Mouse (Mus musculus) kidney, postnatal 14 days (tissue): Measurements from ENCODE around the gene Ift172.

ENCODE experiments used
- DNase-seq: peaks from one replicate; pipeline ENCODE4 v3.0.0; 2022; ENCODE audit warnings: mixed read lengths

Ift172 gene

GRCm38 (mm10) chr5:31290521-31291360 lies at the start of gene Ift172:
Ift172 (minus strand) TSS chr5:31291116.
- peak; percentile 98 for DNase-seq

- peak; percentile 79 for DNase-seq
Measured at GRCm38 (mm10) chr5:31328255-31328654, 37.3 kb upstream of the Ift172 start.

- DNase-seq = peak; percentile 12
Measured at GRCm38 (mm10) chr5:31326850-31327249, 35.9 kb upstream of the Ift172 start.

DNA sequence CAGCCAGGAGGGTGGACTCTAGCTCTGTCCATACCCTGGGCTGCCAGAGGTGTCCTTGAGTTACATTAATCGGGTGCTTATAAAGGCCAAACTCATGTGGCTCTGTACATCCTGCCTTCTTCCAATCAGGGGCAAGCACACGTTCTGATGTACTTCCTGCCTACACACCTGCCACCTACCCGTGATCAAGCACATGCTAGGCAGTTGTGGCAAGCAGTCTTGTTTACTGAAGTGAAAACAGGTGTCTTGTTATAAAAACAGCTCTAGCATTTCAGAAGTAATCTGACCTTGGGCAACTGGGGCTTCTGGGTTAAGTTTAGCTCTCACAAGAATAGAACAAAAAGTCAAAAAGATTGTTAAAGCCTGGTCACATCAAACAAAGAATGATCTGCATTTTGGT lies 33.2 kb upstream of the Ift172 start:
- no peak for DNase-seq

- peak; percentile 7 for DNase-seq
Measured at GRCm38 (mm10) chr5:31322776-31323175, 31.9 kb upstream of the Ift172 start.

- no peak for DNase-seq
Measured at GRCm38 (mm10) chr5:31312806-31313205, 21.9 kb upstream of the Ift172 start.

DNA sequence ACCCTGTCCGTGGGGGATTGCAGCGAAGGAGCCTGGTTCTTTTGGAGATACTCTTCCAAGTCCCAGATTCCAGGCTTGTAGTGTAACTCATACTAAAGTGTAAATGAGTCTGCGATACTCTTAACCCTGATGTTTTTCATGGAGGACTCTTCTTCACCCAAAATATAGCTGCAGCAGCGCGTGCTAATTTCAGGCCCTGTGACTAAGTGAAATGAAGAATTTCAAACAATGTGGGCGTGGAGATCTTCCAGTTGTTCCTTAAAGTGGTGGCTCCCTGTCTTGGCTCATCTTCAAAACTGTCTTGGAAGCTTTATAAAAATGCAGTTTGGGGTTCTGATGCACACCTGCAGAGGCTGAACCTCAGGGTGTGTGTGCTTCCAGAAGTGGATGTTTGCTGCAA lies 12.2 kb upstream of the Ift172 start:
- DNase-seq = no peak

DNA sequence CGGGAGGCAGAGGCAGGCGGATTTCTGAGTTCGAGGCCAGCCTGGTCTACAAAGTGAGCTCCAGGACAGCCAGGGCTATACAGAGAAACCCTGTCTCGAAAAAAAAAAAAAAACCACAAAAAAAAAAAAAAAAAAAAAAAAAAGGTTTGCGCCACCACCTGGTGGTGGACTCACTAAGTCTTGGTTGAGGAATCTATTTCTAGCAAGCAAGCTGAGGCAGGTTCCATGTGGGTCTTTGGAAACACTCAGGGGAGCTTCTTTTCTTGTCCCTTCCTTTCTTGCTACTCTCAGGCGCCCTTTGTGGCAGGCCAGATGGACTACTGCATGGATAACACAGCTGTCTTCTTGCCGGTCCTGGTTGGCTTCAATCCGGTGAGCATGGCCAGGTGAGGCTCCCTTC lies 10.9 kb upstream of the Ift172 start:
- no peak for DNase-seq

GRCm38 (mm10) chr5:31298486-31298885 lies 7.6 kb upstream of the Ift172 start:
- DNase-seq = no peak

DNA sequence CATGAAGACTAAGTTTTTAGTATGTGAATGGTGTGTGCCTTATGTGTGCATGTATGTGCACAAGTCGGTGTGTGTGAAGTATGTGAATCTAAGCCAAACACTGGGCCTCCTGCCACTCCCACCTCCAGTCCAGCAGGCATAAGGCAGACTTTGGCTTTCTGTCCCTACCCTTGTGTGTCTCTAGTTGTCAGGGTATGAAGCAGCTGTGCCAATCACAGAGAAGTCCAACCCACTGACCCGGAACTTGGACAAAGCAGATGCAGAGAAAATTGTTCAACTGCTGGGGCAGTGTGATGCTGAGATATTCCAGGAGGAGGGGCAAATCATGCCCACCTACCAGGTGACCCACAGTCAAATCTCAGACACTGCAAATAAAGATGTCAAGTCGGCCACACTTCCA lies 7.1 kb upstream of the Ift172 start:
- DNase-seq = peak; percentile 17

DNA sequence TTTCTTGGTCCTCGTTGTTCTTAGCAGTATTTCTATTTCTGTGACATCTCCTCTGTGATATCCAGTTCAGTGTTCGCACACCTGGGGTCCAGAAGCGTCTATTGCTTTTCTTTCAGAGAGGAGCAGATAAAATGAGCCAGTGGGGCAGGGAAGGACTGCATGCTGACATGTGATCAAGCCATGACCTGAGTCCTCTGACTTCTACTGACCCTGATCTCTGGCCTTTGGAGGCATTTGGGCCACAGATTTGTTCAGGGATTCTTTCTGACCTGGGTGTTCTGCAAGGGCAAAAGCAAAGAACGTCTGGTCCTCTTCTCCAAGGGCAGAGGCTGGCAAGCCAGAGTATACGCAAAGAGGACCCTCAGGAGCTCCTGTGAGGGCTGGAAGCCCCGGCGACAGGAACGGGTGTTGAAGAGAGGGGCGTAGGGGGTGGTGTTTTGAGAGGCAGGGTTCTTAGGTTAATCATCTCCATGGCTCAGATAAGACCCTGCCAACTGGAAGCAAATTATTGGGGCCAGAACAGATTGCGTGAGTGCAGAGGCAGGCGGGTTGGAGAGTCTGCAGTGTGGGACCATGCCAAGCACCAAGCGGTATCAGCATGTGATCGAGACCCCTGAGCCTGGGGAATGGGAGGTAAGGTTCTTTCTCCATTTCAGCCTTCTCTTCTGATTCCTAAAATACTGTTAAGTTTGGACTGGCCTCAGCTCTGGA lies 6.3 kb upstream of the Ift172 start, which contains the start of gene Gckr:
Gckr (plus strand) TSS at position 397 of the 711 bp plus-strand sequence.
- DNase-seq = no peak

GRCm38 (mm10) chr5:31295606-31296141 lies 4.8 kb upstream of the Ift172 start, which contains the start of gene Fndc4:
Fndc4 (minus strand) TSS chr5:31296080.
- peak; percentile 49 for DNase-seq

DNA sequence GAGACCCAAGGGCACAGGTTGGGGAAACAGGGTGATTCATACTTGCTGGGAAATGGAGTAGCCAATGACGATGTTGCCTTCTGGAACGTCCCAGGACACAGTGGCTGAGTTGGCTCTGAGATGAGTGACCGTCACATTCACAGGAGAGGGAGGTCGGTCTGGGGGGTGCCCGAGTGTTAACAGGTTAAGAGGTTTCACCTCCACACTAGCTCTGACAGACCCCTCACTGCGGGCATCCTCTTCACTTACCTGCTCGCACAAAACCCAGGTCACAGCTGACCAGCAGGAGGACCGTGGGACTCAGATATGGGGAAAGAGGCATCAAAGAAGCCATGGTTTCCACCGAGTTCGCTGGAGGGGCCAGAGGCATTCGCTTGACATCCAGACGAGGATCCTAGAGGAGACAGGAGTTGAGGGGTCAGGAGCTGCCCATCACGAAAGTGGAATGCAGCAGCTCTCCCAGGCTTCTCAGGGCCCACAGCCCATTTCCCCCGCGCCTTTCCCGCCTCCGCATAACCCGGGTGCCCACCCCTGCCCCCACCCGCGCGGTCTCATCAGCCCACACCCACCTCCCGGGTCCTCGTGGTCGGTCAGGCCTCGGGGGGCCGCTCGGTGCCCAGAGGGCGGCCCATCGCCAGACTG lies 4.2 kb upstream of the Ift172 start:
- no peak for DNase-seq

DNA sequence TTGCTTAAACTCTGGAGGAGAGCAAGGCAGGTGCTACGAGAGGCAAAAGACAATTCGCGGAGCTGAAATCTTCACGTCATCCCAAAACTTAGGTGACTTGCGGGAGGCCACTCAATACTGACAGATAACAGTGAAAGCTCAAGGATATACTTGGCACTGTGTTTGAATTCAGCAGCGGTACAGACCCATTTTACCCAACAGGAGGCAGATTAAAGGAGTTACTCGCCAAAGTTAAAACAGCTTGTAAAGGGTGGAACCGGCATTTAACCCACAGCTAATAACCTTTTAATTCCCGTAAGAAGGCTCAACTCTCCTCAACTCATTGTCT lies 409 bp upstream of the Ift172 start:
- no peak for DNase-seq

- DNase-seq = no peak
Measured at GRCm38 (mm10) chr5:31289626-31290230, 1.2 kb downstream of the Ift172 start.

GRCm38 (mm10) chr5:31288655-31289054 lies 2.3 kb downstream of the Ift172 start:
- no peak for DNase-seq

GRCm38 (mm10) chr5:31288225-31288624 lies 2.7 kb downstream of the Ift172 start:
- no peak for DNase-seq

DNA sequence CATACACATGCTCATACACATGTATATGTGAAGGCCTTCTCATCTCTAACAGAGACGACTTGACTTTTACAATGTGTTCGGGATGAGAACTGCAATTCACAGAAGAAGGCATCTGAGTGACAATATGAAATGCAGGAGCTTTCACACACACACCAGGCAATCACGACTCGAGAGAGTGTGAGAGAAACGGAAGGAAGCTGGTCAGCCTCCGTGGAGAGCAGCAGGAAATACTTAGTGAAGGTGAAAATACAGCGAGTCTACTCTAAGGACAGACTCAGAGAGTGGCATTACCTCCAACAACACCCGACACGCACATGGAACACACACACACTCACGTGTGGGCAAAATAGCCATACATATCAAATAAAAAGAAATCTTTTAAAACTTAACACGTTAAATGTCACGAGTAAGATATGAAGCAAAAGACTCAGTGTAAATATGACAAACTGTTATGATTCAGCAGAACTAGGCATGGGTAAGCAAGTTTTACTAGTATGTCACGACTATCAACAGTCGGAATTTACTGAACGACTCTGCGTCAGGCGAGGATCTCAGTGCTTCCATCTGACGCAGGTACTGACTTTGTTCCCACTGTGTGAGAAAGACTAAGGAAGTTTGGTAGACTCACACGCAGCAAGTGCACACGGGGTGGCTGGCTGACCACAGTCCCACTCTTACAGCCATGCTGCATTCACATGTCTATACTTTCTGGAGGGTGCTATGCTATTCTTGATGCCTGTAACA lies 11.5 kb downstream of the Ift172 start:
- no peak for DNase-seq

GRCm38 (mm10) chr5:31273018-31273417 lies 17.9 kb downstream of the Ift172 start:
- no peak for DNase-seq

DNA sequence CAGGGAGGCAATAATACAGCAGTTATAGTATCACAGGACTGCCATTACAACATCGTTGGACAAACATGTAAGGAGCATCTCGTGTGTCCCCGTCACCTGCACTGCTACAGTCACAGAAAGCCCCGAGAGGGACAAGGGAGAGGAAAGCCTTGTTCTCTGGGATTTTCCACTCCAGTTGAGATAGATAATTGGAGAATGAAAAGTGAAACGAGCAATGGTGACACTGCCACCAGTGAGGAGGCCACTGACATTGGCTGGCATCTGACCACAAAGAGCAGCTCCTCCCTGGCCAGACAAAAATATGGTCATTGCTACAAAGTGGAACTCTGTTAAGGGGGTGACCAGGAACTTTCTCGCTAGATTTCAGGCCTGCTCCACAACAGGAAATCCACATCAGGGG lies 23.2 kb downstream of the Ift172 start:
- DNase-seq = no peak

GRCm38 (mm10) chr5:31266101-31266500 lies 24.8 kb downstream of the Ift172 start:
- DNase-seq = no peak

DNA sequence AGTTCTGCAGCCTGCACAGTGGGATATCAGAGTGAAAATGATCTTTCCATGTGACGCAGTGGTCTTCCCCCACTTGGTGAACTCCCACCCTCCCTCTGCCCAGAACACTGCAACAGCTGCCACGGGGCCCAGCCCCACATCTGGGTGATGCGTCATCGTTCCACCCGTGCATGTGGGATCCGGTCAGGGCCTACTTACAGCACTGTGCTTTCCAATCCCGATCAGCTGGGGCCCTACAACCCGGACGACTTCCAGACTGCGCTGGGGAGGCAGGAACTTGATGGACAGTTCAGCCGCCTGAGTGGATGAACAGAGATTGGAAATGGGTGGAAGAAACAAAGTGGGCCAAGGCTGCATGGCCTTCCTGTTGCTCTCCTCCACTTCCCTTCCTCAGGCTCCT lies 33.3 kb downstream of the Ift172 start:
- DNase-seq = no peak
